Mouse (Mus musculus) forebrain, embryonic 15.5 days (tissue): ENCODE results near the gene Gm49380. TPM values are rescaled to one million over a fixed set of nuclear protein-coding genes. Genes with fewer than 3 reads are reported as not detected.
A peak's percentile ranks its signal among the peaks of the same experiment; 100 is the strongest.

Experiments used
- ATAC-seq: fragments of 200-750 bp; cut with Nextera tagmentation; replicated peaks from 2 replicates; pipeline ENCODE4 v1.8.0; 2017; ENCODE audit warnings: mild to moderate bottlenecking, moderate TSS enrichment, moderate library complexity
- H3K27ac ChIP-seq: fragments of 300-500 bp; sonication (generic); replicated peaks from 2 replicates; pipeline ENCODE4 v1.5.1; 2015; ENCODE audit warnings: mild to moderate bottlenecking, inconsistent platforms
- H3K27me3 ChIP-seq: fragments of 300-500 bp; sonication (generic); 2 replicates; pipeline ENCODE4 v1.6.1; 2015; ENCODE audit warnings: inconsistent platforms
- H3K36me3 ChIP-seq: fragments of 300-500 bp; sonication (generic); 2 replicates; pipeline ENCODE4 v1.6.1; 2015; ENCODE audit warnings: mild to moderate bottlenecking, inconsistent platforms
- H3K4me1 ChIP-seq: fragments of 300-500 bp; sonication (generic); 2 replicates; pipeline ENCODE4 v1.6.1; 2015; ENCODE audit warnings: inconsistent platforms
- H3K4me2 ChIP-seq: fragments of 300-500 bp; sonication (generic); replicated peaks from 2 replicates; pipeline ENCODE4 v1.6.1; 2015; ENCODE audit warnings: mild to moderate bottlenecking, inconsistent platforms
- H3K4me3 ChIP-seq: fragments of 300-500 bp; sonication (generic); 2 replicates; pipeline ENCODE4 v1.5.1; 2015; ENCODE audit warnings: mild to moderate bottlenecking, inconsistent platforms
- H3K9ac ChIP-seq: fragments of 300-500 bp; sonication (generic); replicated peaks from 2 replicates; pipeline ENCODE4 v1.6.1; 2015; ENCODE audit warnings: mild to moderate bottlenecking, inconsistent platforms
- H3K9me3 ChIP-seq: fragments of 300-500 bp; sonication (generic); 2 replicates; pipeline ENCODE4 v1.6.1; 2016; ENCODE audit warnings: inconsistent platforms
- WGBS: fragments of 180-500 bp; shearing (Covaris S2); methylation state at CpG from one replicate; pipeline ENCODE4 v1.1.7; 2015; ENCODE audit warnings: mixed read lengths; 5-methylcytosine and 5-hydroxymethylcytosine counted together
- polyA plus RNA-seq: library from polyadenylated mRNA; unstranded; fragments of >200 nt; fragmentation: Nextera tagmentation; extraction: Ambion mirVana; gene quantifications from 2 replicates; pipeline ENCODE4 v1.2.1, GENCODE M21; 2015

Gm49380 gene
- polyA plus RNA-seq, 1 experiment from 2014 or later: 0.17 TPM

DNA sequence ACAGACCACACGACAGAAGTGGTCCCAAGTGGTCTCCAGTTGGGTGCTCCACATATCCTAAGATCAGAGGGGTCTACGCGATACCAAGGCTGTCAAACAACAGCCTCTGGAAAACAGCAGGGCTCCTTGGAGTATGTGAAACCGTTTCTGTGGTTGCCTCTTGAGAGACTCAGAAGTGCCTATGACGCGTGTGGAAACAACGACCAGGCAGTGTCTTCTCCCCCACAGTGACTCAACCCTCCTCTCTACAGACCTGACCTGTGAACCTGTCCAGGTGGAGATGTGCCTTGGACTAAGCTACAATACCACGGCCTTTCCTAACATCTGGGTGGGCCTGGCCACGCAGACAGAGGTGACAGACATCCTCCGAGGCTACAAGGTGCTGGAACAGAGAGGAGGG, 7.5 kb downstream of the Gm49380 start:
- ATAC-seq: no peak

GRCm38 (mm10) chr9:44104881-44105280, 8.4 kb downstream of the Gm49380 start:
- peaks cover 35% of the 10 kb centered on the region for H3K4me1 ChIP-seq
- no peaks in the 10 kb centered on the region for H3K27me3 ChIP-seq
- ATAC-seq: no peak
- H3K4me3 ChIP-seq: no peak overlapping the region
- no peak overlapping the region for H3K4me2 ChIP-seq
- WGBS: 92% methylated on average over 7 of the region's 7 CpGs
- H3K36me3 ChIP-seq: no peaks in the 10 kb centered on the region
- H3K9ac ChIP-seq: no peak overlapping the region
- no peak overlapping the region for H3K27ac ChIP-seq
- no peaks in the 10 kb centered on the region for H3K9me3 ChIP-seq

More for the DNA sequence above, 7.5 kb downstream of the Gm49380 start:
- H3K27ac ChIP-seq: no peak overlapping the region
- 90% methylated on average over 10 of the region's 10 CpGs for WGBS
- no peak overlapping the region for H3K4me2 ChIP-seq
- H3K36me3 ChIP-seq: no peaks in the 10 kb centered on the region
- no peak overlapping the region for H3K9ac ChIP-seq
- no peaks in the 10 kb centered on the region for H3K9me3 ChIP-seq
- no peaks in the 10 kb centered on the region for H3K27me3 ChIP-seq
- peaks cover 44% of the 10 kb centered on the region for H3K4me1 ChIP-seq
- H3K4me3 ChIP-seq: no peak overlapping the region

GRCm38 (mm10) chr9:44101490-44101889, 11.8 kb downstream of the Gm49380 start, which contains the start of gene Mfrp:
Gene Mfrp (plus strand): TSS chr9:44101729.
- H3K9ac ChIP-seq: no peak within 1 kb of the TSS
- H3K4me2 ChIP-seq: no peak within 1 kb of the TSS
- no peak within 1 kb of the TSS for H3K27ac ChIP-seq
- H3K4me3 ChIP-seq: no peak within 1 kb of the TSS
- no peak for ATAC-seq
- peaks cover 6% of the 10 kb centered on the region for H3K4me1 ChIP-seq
- WGBS: 61% methylated on average over 9 of the region's 9 CpGs
- no peaks in the 10 kb centered on the region for H3K9me3 ChIP-seq
- H3K36me3 ChIP-seq: no peaks in the 10 kb centered on the region
- H3K27me3 ChIP-seq: no peaks in the 10 kb centered on the region

DNA sequence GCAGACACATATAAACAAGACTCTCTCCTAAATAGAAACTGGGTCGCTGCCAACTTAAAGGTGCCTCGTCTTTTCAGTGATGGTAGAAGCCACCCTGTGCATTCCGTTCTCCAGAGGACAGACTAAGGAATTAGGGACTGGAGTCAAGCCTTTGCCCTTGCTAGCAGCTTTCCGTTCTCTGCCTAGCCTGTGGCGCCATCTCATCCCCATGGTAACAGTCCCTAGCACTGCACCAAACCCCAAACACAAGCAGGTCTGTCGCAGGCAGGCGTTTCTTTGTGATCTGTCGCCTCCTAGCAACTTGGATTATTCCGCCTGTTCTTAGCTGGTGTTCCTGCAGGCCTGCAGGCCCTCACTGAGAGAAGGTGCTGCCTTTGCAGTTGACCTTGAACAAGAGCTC, 16.8 kb downstream of the Gm49380 start:
- Histone ChIP-seq H3K36me3 (no peaks in the 10 kb centered on the region), H3K27ac (peak overlapping the region; percentile 53), H3K4me2 (no peak overlapping the region), H3K9ac (no peak overlapping the region), H3K9me3 (no peaks in the 10 kb centered on the region), H3K27me3 (no peaks in the 10 kb centered on the region), H3K4me3 (no peak overlapping the region), H3K4me1 (peaks cover 17% of the 10 kb centered on the region)
- WGBS: 12% methylated on average over 9 of the region's 9 CpGs
- peak; percentile 69; the same call in 1 of the 2 replicates for ATAC-seq

DNA sequence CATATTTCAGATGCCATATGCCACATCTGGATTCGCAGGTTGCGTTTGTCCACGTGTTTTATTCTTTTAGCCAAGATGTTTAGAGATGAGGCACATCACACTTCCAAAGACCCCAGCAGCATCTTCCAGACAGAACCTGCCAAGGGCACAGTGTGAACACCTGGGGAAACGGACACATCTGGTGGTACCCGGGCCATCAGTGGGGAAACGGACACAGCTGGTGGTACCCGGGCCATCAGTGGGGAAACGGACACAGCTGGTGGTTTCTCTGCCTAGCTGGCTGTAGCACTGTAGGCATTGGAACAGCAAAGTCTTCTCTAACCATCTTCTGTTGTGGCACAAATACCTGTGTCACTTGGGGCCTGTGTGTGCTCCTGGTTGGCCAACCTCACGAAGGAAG, 17.5 kb downstream of the Gm49380 start:
- WGBS: 91% methylated on average over 9 of the region's 9 CpGs
- Histone ChIP-seq H3K36me3 (no peaks in the 10 kb centered on the region), H3K9me3 (no peaks in the 10 kb centered on the region), H3K4me2 (no peak overlapping the region), H3K4me3 (no peak overlapping the region), H3K27me3 (no peaks in the 10 kb centered on the region), H3K27ac (no peak overlapping the region), H3K9ac (no peak overlapping the region), H3K4me1 (peaks cover 17% of the 10 kb centered on the region)
- ATAC-seq: no peak

DNA sequence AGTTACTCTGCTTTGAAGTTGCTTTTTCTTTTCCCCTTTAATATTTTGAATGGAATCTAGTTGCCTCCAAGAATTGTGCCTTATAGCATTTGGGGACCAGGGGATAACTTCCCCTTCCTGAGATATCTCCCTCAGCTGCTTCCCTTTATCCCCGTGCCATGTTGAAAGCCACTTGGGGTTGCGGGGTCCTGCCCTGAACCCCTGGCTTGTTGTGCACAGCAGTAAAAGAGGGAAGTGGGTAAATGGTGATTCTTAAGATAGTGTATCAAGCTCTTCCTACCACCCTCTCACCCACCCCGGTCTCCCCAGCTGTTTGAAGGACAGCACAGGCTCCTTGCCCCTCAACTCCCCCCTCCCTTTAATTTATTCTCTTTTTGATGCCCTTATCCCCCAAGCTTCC, 18.6 kb downstream of the Gm49380 start:
- ATAC-seq: no peak
- H3K4me3 ChIP-seq: no peak overlapping the region
- WGBS: 86% methylated on average over 3 of the region's 3 CpGs

DNA sequence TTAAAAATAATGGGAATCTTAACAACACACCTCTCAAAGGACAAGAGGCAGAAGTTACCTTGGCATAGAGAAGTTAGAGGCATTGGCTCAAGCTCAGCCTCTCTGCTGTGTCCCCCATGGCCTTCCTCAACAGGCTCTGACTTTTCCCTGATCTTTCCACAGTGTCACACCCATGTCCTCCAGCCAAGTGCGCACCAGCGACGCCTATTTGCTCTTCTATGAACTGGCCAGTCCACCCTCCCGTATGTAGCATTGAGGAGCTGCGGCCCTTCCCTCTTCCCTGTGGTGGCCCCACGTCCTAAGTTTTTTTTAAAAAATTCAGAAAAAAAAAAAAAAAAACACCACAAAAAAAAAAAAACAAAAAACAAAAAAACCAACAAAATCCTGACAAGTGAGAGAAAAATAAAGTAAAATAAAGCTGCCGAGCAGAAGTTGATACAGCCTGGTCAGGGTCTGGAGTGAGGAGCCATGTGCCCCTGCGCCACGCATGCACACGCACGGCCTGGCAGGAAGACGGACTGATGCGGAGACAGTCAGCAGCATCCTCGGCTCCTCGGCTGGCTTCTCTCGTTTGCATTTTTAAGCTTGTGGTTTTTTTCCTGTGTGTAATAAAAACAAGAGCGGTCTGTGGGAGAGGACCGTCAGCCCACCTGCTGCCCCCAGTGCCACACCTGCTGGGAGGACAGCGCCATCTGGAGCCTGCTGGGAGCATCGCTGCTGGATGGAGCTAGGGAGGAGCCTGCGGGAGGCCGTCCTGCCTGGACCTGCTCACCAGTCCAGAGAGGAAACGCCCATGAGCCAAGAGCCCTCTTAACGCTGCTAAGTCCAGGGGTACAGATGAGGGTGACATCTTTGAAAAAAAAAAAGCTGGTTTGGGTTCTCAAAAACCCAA, 19.4 kb downstream of the Gm49380 start:
- H3K4me2 ChIP-seq: peak overlapping the region; percentile 41
- H3K4me3 ChIP-seq: peak overlapping the region; percentile 16; the same call in 1 of the 2 replicates
- H3K9ac ChIP-seq: 0 out of 2 replicates have a peak overlapping the region, but pooled peaks have one; percentile 14
- WGBS: 32% methylated on average over 24 of the region's 24 CpGs
- no peaks in the 10 kb centered on the region for H3K27me3 ChIP-seq
- no peaks in the 10 kb centered on the region for H3K9me3 ChIP-seq
- H3K36me3 ChIP-seq: no peaks in the 10 kb centered on the region
- ATAC-seq: peak; percentile 55; the same call in 1 of the 2 replicates
- peaks cover 17% of the 10 kb centered on the region for H3K4me1 ChIP-seq
- H3K27ac ChIP-seq: no peak overlapping the region

More for the DNA sequence above, 18.6 kb downstream of the Gm49380 start:
- no peaks in the 10 kb centered on the region for H3K27me3 ChIP-seq
- H3K4me2 ChIP-seq: no peak overlapping the region
- H3K36me3 ChIP-seq: no peaks in the 10 kb centered on the region
- no peak overlapping the region for H3K9ac ChIP-seq
- H3K4me1 ChIP-seq: peaks cover 17% of the 10 kb centered on the region
- no peak overlapping the region for H3K27ac ChIP-seq
- H3K9me3 ChIP-seq: no peaks in the 10 kb centered on the region

DNA sequence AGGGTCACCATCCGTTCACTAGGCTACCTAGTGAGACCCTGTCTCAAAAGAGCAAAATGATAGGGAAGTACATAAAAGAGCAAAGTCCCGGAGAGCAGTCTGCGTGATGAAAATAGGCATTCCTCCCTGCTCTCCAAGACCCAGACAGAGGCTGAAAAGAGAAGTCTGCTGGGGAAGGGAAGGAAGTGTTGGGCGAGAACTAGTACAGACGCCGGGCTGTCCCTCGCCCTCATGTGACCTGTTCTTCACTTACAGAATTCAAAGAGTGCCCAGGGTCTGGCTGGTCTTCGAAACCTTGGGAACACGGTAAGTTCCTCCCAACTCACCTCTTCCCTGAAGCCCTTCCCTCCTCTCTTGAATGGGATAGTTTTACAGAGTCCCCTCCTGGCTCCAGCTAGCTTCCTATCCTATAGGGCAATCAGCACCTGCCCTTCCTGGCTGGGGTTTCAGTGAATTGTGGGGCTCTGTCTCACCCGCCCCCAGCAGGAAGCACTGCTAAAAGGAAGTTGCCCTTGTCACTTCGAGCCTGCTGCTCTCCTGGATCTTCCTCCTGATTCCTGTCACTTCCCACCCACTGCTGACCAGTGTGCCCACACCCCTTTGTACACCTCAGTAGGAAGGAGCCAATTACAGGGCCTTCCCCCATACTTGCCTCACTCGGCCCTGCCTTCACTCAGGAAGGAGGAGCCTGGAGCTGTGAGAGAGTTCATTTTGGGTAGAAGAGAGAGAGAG, 24.3 kb downstream of the Gm49380 start:
- Histone ChIP-seq H3K4me1 (peaks cover 23% of the 10 kb centered on the region), H3K27me3 (peaks cover 9% of the 10 kb centered on the region; the same call in 1 of the 2 replicates), H3K36me3 (no peaks in the 10 kb centered on the region), H3K27ac (no peak overlapping the region), H3K4me3 (no peak overlapping the region), H3K9me3 (no peaks in the 10 kb centered on the region), H3K4me2 (no peak overlapping the region), H3K9ac (no peak overlapping the region)
- no peak for ATAC-seq
- WGBS: 69% methylated on average over 12 of the region's 12 CpGs

DNA sequence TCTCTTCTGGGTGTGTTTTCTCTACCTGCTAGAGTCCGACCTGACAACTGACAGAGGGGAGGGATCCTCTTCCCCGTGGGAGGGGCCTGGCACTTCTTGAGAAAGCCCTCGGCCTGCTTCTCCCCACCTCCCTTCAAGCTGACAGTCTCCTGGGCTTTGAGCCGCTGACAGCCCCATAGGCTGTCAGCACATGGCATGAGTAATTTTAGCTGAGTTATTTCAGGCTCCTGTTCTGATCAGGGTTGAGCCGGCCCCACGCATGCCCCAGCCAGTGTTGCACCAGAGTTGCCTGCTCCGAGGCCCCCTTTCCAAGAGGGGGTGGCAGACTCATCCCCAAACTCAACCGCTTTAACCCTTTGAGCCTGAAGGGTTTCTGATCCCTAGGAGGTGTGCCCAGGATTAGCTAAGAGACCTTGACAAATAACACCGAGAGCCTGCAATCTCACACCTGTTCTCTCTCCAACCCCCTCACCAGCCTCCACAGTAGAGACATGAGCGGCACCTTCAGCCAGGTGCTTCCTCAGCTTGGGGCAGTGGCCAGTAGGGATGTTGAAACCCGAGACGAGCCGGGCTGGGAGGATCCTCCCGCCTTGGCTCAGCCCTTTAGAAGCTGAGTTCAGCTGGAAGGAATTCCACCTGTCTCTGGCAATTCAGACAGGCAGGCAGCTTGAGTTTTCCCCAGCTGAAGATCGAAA, 25.4 kb downstream of the Gm49380 start:
- Histone ChIP-seq H3K4me1 (peaks cover 29% of the 10 kb centered on the region), H3K9me3 (no peaks in the 10 kb centered on the region), H3K4me2 (no peak overlapping the region), H3K4me3 (no peak overlapping the region), H3K27me3 (peaks cover 11% of the 10 kb centered on the region; the same call in 1 of the 2 replicates), H3K36me3 (no peaks in the 10 kb centered on the region), H3K9ac (no peak overlapping the region), H3K27ac (no peak overlapping the region)
- WGBS: 12% methylated on average over 15 of the region's 15 CpGs
- no peak for ATAC-seq

GRCm38 (mm10) chr9:44086960-44087359, 26.3 kb downstream of the Gm49380 start:
- 41% methylated on average over 10 of the region's 10 CpGs for WGBS
- ATAC-seq: no peak
- Histone ChIP-seq H3K4me3 (no peak overlapping the region), H3K36me3 (no peaks in the 10 kb centered on the region), H3K4me2 (no peak overlapping the region), H3K27me3 (peaks cover 15% of the 10 kb centered on the region; the same call in 1 of the 2 replicates), H3K4me1 (peaks cover 29% of the 10 kb centered on the region), H3K27ac (no peak overlapping the region), H3K9me3 (no peaks in the 10 kb centered on the region), H3K9ac (no peak overlapping the region)

DNA sequence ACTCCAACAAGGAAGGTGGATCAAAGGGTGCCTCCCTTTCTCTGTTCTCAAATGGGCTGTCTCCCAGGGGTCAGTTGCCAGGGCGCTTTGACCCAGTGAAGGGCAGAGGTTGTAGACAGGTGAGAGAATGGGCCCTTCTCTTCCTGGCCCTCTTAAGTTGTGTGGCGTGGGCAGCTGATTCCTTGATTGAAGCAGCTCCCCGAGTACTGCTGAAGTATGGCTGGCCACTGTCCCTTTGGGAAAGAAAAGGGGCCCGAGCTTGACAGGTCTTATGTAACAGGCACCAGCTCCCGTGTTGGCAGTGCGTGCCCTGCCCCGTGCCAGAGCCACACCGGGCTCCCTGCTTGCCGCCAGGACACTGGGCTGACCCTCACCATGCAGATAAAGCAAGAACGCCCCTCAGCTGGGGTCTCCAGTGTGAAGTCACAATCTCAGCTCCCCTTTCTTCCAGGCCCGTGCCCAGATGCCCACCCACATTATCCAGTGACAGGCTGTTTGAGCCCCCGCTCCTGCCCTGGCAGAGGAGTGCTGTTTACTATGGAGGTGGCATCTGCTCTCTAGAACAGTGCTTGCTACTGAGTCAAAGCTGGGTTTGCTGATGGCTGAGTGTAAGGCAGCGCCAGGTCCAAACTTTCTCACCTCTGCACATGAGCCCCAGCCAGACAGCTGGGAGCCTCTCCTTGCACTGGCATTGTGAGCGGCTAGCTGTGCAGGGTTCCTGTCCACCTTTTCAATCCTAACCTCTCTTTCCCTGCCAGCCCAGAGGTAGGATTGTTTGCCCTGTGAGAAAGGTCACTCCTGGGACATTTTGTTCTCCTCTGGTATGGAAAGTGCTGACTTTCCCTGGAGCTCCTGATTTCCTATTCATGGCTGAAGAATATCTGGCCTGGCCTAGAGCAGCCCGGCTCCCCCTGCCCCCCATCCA, 27.3 kb downstream of the Gm49380 start:
- Histone ChIP-seq H3K9me3 (no peaks in the 10 kb centered on the region), H3K9ac (no peak overlapping the region), H3K36me3 (no peaks in the 10 kb centered on the region), H3K4me2 (peak overlapping the region; percentile 98; the same call in 1 of the 2 replicates), H3K4me1 (peaks cover 33% of the 10 kb centered on the region), H3K27ac (no peak overlapping the region), H3K4me3 (peak overlapping the region; percentile 50; the same call in 1 of the 2 replicates), H3K27me3 (peaks cover 15% of the 10 kb centered on the region; the same call in 1 of the 2 replicates)
- 61% methylated on average over 15 of the region's 15 CpGs for WGBS
- ATAC-seq: no peak
